Mouse (Mus musculus): ENCODE measurements at regions not wholly inside any gene's neighbourhood (a gene's known extent, or its start where the extent isn't known, plus 50 kb on each side); places are given as distances from the start of the nearest gene placed in this dataset.
A peak's percentile ranks its signal among the peaks of the same experiment; 100 is the strongest.

GRCm38 (mm10) chr2:137756220-137756619 lies 500.1 kb upstream of the Btbd3 start:
- WGBS = 14% methylated on average over 3 of the region's 3 CpGs
- Histone ChIP-seq H3K4me3 (ENCODE audit: low read depth, low read length) (no peak overlapping the region), H3K4me2 (ENCODE audit: low read depth) (no peak overlapping the region), H3K9ac (no peak overlapping the region), H3K9me3 (ENCODE audit: low read length) (no peaks in the 10 kb centered on the region), H3K27ac (ENCODE audit: low read depth, low read length) (no peak overlapping the region), H3K27me3 (ENCODE audit: insufficient read depth, low read length) (no peaks in the 10 kb centered on the region), H3K4me1 (ENCODE audit: insufficient read depth) (no peaks in the 10 kb centered on the region), H3K36me3 (ENCODE audit: insufficient read depth) (no peaks in the 10 kb centered on the region)
- no peak for ATAC-seq
- DNase-seq = no peak
- no peak for TF ChIP-seq CTCF (IDR thresholded peaks at IDR 0.05; ENCODE audit: low read depth)

DNA sequence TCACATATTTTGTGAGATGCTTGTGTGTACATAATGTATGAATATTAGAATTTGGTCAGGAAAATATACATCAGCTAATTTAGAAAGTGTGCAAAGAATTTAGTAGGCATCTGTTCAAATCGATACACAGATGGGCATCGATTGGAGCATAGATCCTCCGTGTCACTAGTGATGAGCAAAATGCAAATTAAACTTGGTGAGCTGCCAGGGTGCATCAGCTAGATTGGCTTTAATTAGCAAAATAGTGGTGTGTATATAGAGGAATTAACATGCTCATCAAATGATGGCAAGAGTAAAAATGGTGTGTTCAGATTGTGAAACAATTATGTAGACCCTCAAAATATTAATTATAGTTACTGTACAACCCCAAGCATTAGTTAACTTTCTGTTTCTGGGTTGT lies 501.9 kb upstream of the Btbd3 start:
- H3K9ac ChIP-seq = no peak overlapping the region
- TF ChIP-seq CTCF (IDR thresholded peaks at IDR 0.05; ENCODE audit: low read depth) = no peak
- H3K36me3 ChIP-seq (ENCODE audit: insufficient read depth) = no peaks in the 10 kb centered on the region
- H3K9me3 ChIP-seq (ENCODE audit: low read length) = no peaks in the 10 kb centered on the region
- H3K27me3 ChIP-seq (ENCODE audit: insufficient read depth, low read length) = no peaks in the 10 kb centered on the region
- H3K27ac ChIP-seq (ENCODE audit: low read depth, low read length) = no peak overlapping the region
- H3K4me3 ChIP-seq (ENCODE audit: low read depth, low read length) = no peak overlapping the region
- DNase-seq = no peak
- H3K4me1 ChIP-seq (ENCODE audit: insufficient read depth) = no peaks in the 10 kb centered on the region
- H3K4me2 ChIP-seq (ENCODE audit: low read depth) = no peak overlapping the region
- ATAC-seq = no peak
- 50% methylated on average over 3 of the region's 3 CpGs for WGBS

GRCm38 (mm10) chr2:137732410-137732809 lies 524.0 kb upstream of the Btbd3 start:
- Histone ChIP-seq H3K9me3 (ENCODE audit: low read length) (no peaks in the 10 kb centered on the region), H3K36me3 (ENCODE audit: insufficient read depth) (no peaks in the 10 kb centered on the region), H3K27me3 (ENCODE audit: insufficient read depth, low read length) (no peaks in the 10 kb centered on the region), H3K4me2 (ENCODE audit: low read depth) (no peak overlapping the region), H3K4me1 (ENCODE audit: insufficient read depth) (no peaks in the 10 kb centered on the region), H3K9ac (no peak overlapping the region), H3K27ac (ENCODE audit: low read depth, low read length) (no peak overlapping the region), H3K4me3 (ENCODE audit: low read depth, low read length) (no peak overlapping the region)
- peak; percentile 78 for TF ChIP-seq CTCF (IDR thresholded peaks at IDR 0.05; ENCODE audit: low read depth)
- peak; percentile 74 for DNase-seq
- WGBS = 7% methylated on average over 2 of the region's 2 CpGs
- peak; percentile 69 for ATAC-seq

DNA sequence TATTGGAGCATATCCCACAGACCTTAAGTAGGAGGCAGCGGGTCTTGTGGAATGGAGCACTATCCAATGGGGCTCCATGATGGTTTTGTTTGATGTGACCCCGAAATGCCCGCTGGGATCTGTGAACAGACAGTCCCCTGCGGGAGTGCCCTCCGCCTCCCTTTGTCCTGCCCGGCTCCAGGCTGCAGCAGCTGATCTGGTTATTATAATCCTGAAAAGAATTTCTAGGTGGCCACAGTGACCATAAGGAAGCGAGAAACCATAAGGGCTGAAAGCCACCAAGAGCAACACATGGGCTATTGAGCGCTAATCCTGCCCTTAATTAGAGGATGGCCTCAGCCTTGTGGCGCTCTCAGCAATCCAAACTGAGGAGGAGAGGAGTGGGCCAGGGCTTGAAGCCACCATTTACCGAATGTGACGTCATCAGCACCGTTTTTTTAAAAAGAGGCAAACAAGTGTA lies 525.9 kb upstream of the Btbd3 start:
- WGBS = 17% methylated on average over 12 of the region's 12 CpGs
- H3K27ac ChIP-seq (ENCODE audit: low read depth, low read length) = no peak overlapping the region

DNA sequence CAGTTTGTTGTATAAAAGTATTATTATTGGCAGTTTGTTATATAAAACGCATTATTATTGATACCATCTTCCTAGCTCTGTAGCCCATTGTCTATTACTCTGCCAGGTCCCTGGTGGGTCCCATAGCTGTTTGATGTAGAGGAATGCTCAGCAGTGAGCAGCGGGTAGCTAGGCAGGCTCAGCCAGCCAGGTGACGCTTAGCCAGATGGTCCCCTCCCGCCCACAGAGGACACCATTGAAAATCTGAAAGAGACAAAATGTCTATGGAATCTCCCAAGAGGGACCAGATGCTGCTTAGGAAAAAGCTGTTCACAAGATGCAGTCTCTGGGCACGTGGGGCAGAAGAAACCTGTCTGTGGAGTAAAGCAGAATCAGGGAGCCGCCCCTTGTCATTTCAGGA lies 526.5 kb upstream of the Btbd3 start:
- no peaks in the 10 kb centered on the region for H3K9me3 ChIP-seq (ENCODE audit: low read length)
- TF ChIP-seq CTCF (IDR thresholded peaks at IDR 0.05; ENCODE audit: low read depth) = no peak
- no peak overlapping the region for H3K9ac ChIP-seq
- no peaks in the 10 kb centered on the region for H3K4me1 ChIP-seq (ENCODE audit: insufficient read depth)
- H3K27me3 ChIP-seq (ENCODE audit: insufficient read depth, low read length) = no peaks in the 10 kb centered on the region
- ATAC-seq (no peak), DNase-seq (peak; percentile 17)
- no peak overlapping the region for H3K27ac ChIP-seq (ENCODE audit: low read depth, low read length)
- H3K36me3 ChIP-seq (ENCODE audit: insufficient read depth) = no peaks in the 10 kb centered on the region
- no peak overlapping the region for H3K4me3 ChIP-seq (ENCODE audit: low read depth, low read length)
- no peak overlapping the region for H3K4me2 ChIP-seq (ENCODE audit: low read depth)
- 56% methylated on average over 6 of the region's 6 CpGs for WGBS

More for the DNA sequence above, 525.9 kb upstream of the Btbd3 start:
- Histone ChIP-seq H3K9me3 (ENCODE audit: low read length) (no peaks in the 10 kb centered on the region), H3K4me1 (ENCODE audit: insufficient read depth) (no peaks in the 10 kb centered on the region), H3K9ac (no peak overlapping the region), H3K27me3 (ENCODE audit: insufficient read depth, low read length) (no peaks in the 10 kb centered on the region), H3K36me3 (ENCODE audit: insufficient read depth) (no peaks in the 10 kb centered on the region), H3K4me3 (ENCODE audit: low read depth, low read length) (no peak overlapping the region), H3K4me2 (ENCODE audit: low read depth) (peak overlapping the region; percentile 8; the same call in 1 of the 2 replicates)
- ATAC-seq (no peak), DNase-seq (no peak)
- no peak for TF ChIP-seq CTCF (IDR thresholded peaks at IDR 0.05; ENCODE audit: low read depth)

GRCm38 (mm10) chr2:137729207-137729606 lies 527.2 kb upstream of the Btbd3 start:
- no peak overlapping the region for H3K4me3 ChIP-seq (ENCODE audit: low read depth, low read length)
- H3K4me1 ChIP-seq (ENCODE audit: insufficient read depth) = no peaks in the 10 kb centered on the region
- H3K9ac ChIP-seq = no peak overlapping the region
- H3K4me2 ChIP-seq (ENCODE audit: low read depth) = no peak overlapping the region
- TF ChIP-seq CTCF (IDR thresholded peaks at IDR 0.05; ENCODE audit: low read depth) = no peak
- no peaks in the 10 kb centered on the region for H3K9me3 ChIP-seq (ENCODE audit: low read length)
- H3K36me3 ChIP-seq (ENCODE audit: insufficient read depth) = no peaks in the 10 kb centered on the region
- H3K27ac ChIP-seq (ENCODE audit: low read depth, low read length) = no peak overlapping the region
- no peak for DNase-seq
- no peaks in the 10 kb centered on the region for H3K27me3 ChIP-seq (ENCODE audit: insufficient read depth, low read length)
- 58% methylated on average over 4 of the region's 4 CpGs for WGBS
- no peak for ATAC-seq

- no peak for DNase-seq
- Histone ChIP-seq H3K27me3 (ENCODE audit: insufficient read depth, low read length) (no peaks in the 10 kb centered on the region), H3K9me3 (ENCODE audit: low read length) (no peaks in the 10 kb centered on the region), H3K4me2 (ENCODE audit: low read depth) (no peak overlapping the region), H3K9ac (no peak overlapping the region), H3K4me3 (ENCODE audit: low read depth, low read length) (no peak overlapping the region), H3K36me3 (ENCODE audit: insufficient read depth) (no peaks in the 10 kb centered on the region), H3K27ac (ENCODE audit: low read depth, low read length) (no peak overlapping the region), H3K4me1 (ENCODE audit: insufficient read depth) (no peaks in the 10 kb centered on the region)
- no peak for ATAC-seq
- no peak for TF ChIP-seq CTCF (IDR thresholded peaks at IDR 0.05; ENCODE audit: low read depth)
- 92% methylated on average over 1 of the region's 1 CpGs for WGBS
These were observed 532.7 kb upstream of the Btbd3 start for GRCm38 (mm10) chr2:137723651-137724050.
